ENCODE assay signal across 9 mouse cellular contexts in genomic region chr12:101026946-101027345, GRCm38 (mm10). TPM values are rescaled to one million over a fixed set of nuclear protein-coding genes. Genes with fewer than 3 reads are reported as not detected.
A peak's percentile ranks its signal among the peaks of the same experiment; 100 is the strongest.
DNase-seq lines count a peak whose midpoint lies in the region; ATAC-seq lines count a peak whose summit lies in the region.
"Had no signal": no experiment of that assay in that cellular context is flagged by ENCODE, and none has a peak within 500 bp of the region (broad histone marks: within the 10 kb centered on the region; RNA-seq: fewer than 3 reads in every experiment).

No protein-coding gene starts in this region.

- no peak overlapping the region for H3K27ac ChIP-seq in heart, embryonic 15.5 days
- peak overlapping the region; percentile 12; the same call in 1 of the 2 replicates for H3K27ac ChIP-seq in forebrain, embryonic 11.5 days (ENCODE audit: low read depth, low read length)
- H3K27ac ChIP-seq in neural tube, embryonic 13.5 days (replicated peaks): peak overlapping the region; percentile 64

- H3K4me1 ChIP-seq in heart, embryonic 15.5 days (replicated peaks): peaks cover 30% of the 10 kb centered on the region
- H3K4me1 ChIP-seq in forebrain, embryonic 11.5 days (replicated peaks; ENCODE audit: control insufficient read depth, insufficient read depth, low read length): peaks cover 14% of the 10 kb centered on the region; the same call in 1 of the 2 replicates
- H3K4me1 ChIP-seq in neural tube, embryonic 13.5 days (replicated peaks): peaks cover 61% of the 10 kb centered on the region

- H3K27me3 ChIP-seq in heart, embryonic 15.5 days: peaks cover 46% of the 10 kb centered on the region
- no peaks in the 10 kb centered on the region for H3K27me3 ChIP-seq in forebrain, embryonic 11.5 days (ENCODE audit: control insufficient read depth, insufficient read depth, low read length)
- peaks cover 4% of the 10 kb centered on the region; the same call in 1 of the 2 replicates for H3K27me3 ChIP-seq in neural tube, embryonic 13.5 days

- H3K9ac ChIP-seq in heart, embryonic 15.5 days: peak overlapping the region; percentile 74; the same call in 1 of the 2 replicates
- peak overlapping the region; percentile 98 for H3K9ac ChIP-seq in forebrain, embryonic 11.5 days (ENCODE audit: low read length)
- H3K9ac ChIP-seq in neural tube, embryonic 13.5 days: peak overlapping the region; percentile 88

- intact Hi-C loops in heart, postnatal 25 days (cut with DNase I): loop anchor here (5.0 kb wide), 1 partner anchor 35 kb away; no protein-coding TSS in a partner anchor

- H3K9me3 ChIP-seq in heart, embryonic 15.5 days (replicated peaks): no peaks in the 10 kb centered on the region
- H3K9me3 ChIP-seq in forebrain, embryonic 11.5 days (ENCODE audit: control insufficient read depth, low read length): no peaks in the 10 kb centered on the region
- no peaks in the 10 kb centered on the region for H3K9me3 ChIP-seq in neural tube, embryonic 13.5 days
- H3K9me3 ChIP-seq: megakaryocyte, embryonic 14.5 days had no signal

- H3K4me3 ChIP-seq in heart, embryonic 15.5 days: peak overlapping the region; percentile 73
- H3K4me3 ChIP-seq in forebrain, embryonic 11.5 days (ENCODE audit: low read depth, low read length): peak overlapping the region; percentile 78
- peak overlapping the region; percentile 77 for H3K4me3 ChIP-seq in neural tube, embryonic 13.5 days

- H3K36me3 ChIP-seq in heart, embryonic 15.5 days: no peaks in the 10 kb centered on the region
- peaks cover 3% of the 10 kb centered on the region; the same call in 1 of the 2 replicates for H3K36me3 ChIP-seq in forebrain, embryonic 11.5 days (ENCODE audit: control insufficient read depth, insufficient read depth, low read length)
- H3K36me3 ChIP-seq in neural tube, embryonic 13.5 days: peaks cover 3% of the 10 kb centered on the region

- no peak for DNase-seq in heart, postnatal 25 days (ENCODE audit: low spot score)
- peak; percentile 84 for DNase-seq in Muller cell, postnatal 12 days (ENCODE audit: inconsistent ontology term)
- DNase-seq in forebrain, embryonic 11.5 days (ENCODE audit: low spot score): peak; percentile 76
- DNase-seq in layer of hippocampus, adult 9-11 months: peak; percentile 36
- no peak for DNase-seq in spleen, postnatal 14 days (ENCODE audit: low spot score in 2 of 2)

- peak overlapping the region; percentile 93 for H3K4me2 ChIP-seq in heart, embryonic 15.5 days
- H3K4me2 ChIP-seq in forebrain, embryonic 11.5 days (ENCODE audit: low read depth, low read length, severe bottlenecking): peak overlapping the region; percentile 70
- H3K4me2 ChIP-seq in neural tube, embryonic 13.5 days: peak overlapping the region; percentile 76

- WGBS in heart, embryonic 15.5 days: 24% methylated on average over 14 of the region's 14 CpGs
- WGBS in forebrain, embryonic 11.5 days: under 1% methylated on average over 14 of the region's 14 CpGs
- WGBS in neural tube, embryonic 13.5 days: 3% methylated on average over 14 of the region's 14 CpGs

- no peak for ATAC-seq in heart, embryonic 15.5 days (replicated peaks; ENCODE audit: insufficient number of reproducible peaks, insufficient read depth, low FRiP score, low read depth)
- peak; percentile 28 for ATAC-seq in forebrain, embryonic 11.5 days (replicated peaks; ENCODE audit: low FRiP score)
- ATAC-seq in neural tube, embryonic 13.5 days (ENCODE audit: low read depth): peak; percentile 34
- no peak for ATAC-seq in monocyte, adult 5-6 weeks (replicated peaks; ENCODE audit: insufficient number of reproducible peaks, low FRiP score, low TSS enrichment, poor library complexity, severe bottlenecking)

RNA-seq across cellular contexts. Expression of gene Ccdc88c, which starts 1.9 kb away (rescaled TPM):
- 2.4 and 5.3 TPM in 2 replicates for polyA plus RNA-seq in heart, embryonic 15.5 days (2015; fragmentation: Nextera tagmentation; extraction: Ambion mirVana)
- total RNA-seq in heart, postnatal 25 days (2021): 1 to 10 TPM; 5.9 to 6.7 TPM
- 22.5 and 27.7 TPM in 2 replicates for polyA plus RNA-seq in forebrain, embryonic 11.5 days (2014; fragmentation: Nextera tagmentation; extraction: Ambion mirVana)
- 11.0 and 11.8 TPM in 2 replicates for polyA plus RNA-seq in neural tube, embryonic 13.5 days (2015; fragmentation: Nextera tagmentation; extraction: Ambion mirVana)
- total RNA-seq in monocyte, adult 5-6 weeks (2017): 350 to 541 TPM (median 365 TPM) in 3 replicates

RNA-seq across cellular contexts. Expression of gene Ppp4r3a, which starts 56.6 kb away (rescaled TPM):
- polyA plus RNA-seq in heart, embryonic 15.5 days (2015; fragmentation: Nextera tagmentation; extraction: Ambion mirVana): 27.0 and 30.9 TPM in 2 replicates
- 10 to 100 TPM; 23.5 to 25.3 TPM for total RNA-seq in heart, postnatal 25 days (2021)
- polyA plus RNA-seq in forebrain, embryonic 11.5 days (2014; fragmentation: Nextera tagmentation; extraction: Ambion mirVana): 76.7 and 78.7 TPM in 2 replicates
- 31.6 and 32.4 TPM in 2 replicates for polyA plus RNA-seq in neural tube, embryonic 13.5 days (2015; fragmentation: Nextera tagmentation; extraction: Ambion mirVana)
- total RNA-seq in monocyte, adult 5-6 weeks (2017): 215 to 245 TPM (median 234 TPM) in 3 replicates

Comparison
In these comparisons a context has a peak if more than half of its experiments do, and no peak if none do; other contexts are left out.
1. ATAC-seq: peak in forebrain, embryonic 11.5 days (single experiment) and neural tube, embryonic 13.5 days (single experiment); none in heart, embryonic 15.5 days (single experiment) and monocyte, adult 5-6 weeks (single experiment).
2. DNase-seq: peak in Muller cell, postnatal 12 days (single experiment), forebrain, embryonic 11.5 days (single experiment) and layer of hippocampus, adult 9-11 months (single experiment); none in heart, postnatal 25 days (single experiment) and spleen, postnatal 14 days (0 of 2).
3. Peak in every context shown above with its lines, with median percentiles within 50 percentile points of each other: H3K4me2 ChIP-seq, H3K4me3 ChIP-seq and H3K9ac ChIP-seq.